Mouse (Mus musculus) CH12.LX (cell line): ENCODE measurements around the gene Ctnna3. TPM values are rescaled to one million over a fixed set of nuclear protein-coding genes. Genes with fewer than 3 reads are reported as not detected.

ENCODE experiments used
- DNase-seq: peaks from one replicate; pipeline ENCODE4 v3.0.0-alpha.2; 2013; ENCODE audit errors: extremely low read depth
- H3K27ac ChIP-seq: 2 replicates; pipeline ENCODE4 v1.5.1; 2012; ENCODE audit warnings: low read depth, mild to moderate bottlenecking, control low read depth, moderate library complexity; ENCODE audit not compliant: insufficient read depth
- H3K27me3 ChIP-seq: replicated peaks from 2 replicates; pipeline ENCODE3; 2012; ENCODE audit warnings: inconsistent platforms
- H3K36me3 ChIP-seq, 2 experiments: replicated peaks in 1 of 2; 2 replicates each; pipeline versions ENCODE3 to v1.6.1; 2012; ENCODE audit warnings: inconsistent platforms in 1 of 2, low read length in 1 of 2, mild to moderate bottlenecking in 1 of 2, mixed read lengths in 1 of 2, moderate library complexity in 1 of 2; ENCODE audit not compliant: control insufficient read depth in 1 of 2, insufficient read depth in 1 of 2
- H3K4me1 ChIP-seq, 2 experiments: 2 replicates each; pipeline ENCODE4 v1.6.1; 2012; ENCODE audit warnings: inconsistent platforms in 1 of 2, moderate library complexity in 1 of 2; ENCODE audit not compliant: insufficient read depth in 2 of 2, control insufficient read depth in 1 of 2
- H3K4me2 ChIP-seq: 2 replicates; pipeline ENCODE4 v1.6.1; 2012; ENCODE audit warnings: low read depth, mild to moderate bottlenecking, control low read depth; ENCODE audit not compliant: poor library complexity, insufficient read depth, severe bottlenecking
- H3K4me3 ChIP-seq, 3 experiments: fragments of 150-350 bp in 1 of 3; sonication (generic) in 1 of 3; replicated peaks in 1 of 3; 2 replicates each; pipeline versions ENCODE3 to v1.5.1; 2011 to 2012; ENCODE audit warnings: low read depth in 2 of 3, low read length in 2 of 3, mild to moderate bottlenecking in 2 of 3, moderate library complexity in 2 of 3, control low read depth in 1 of 3, improper control_type of control experiment in 1 of 3, inconsistent platforms in 1 of 3, mixed read lengths in 1 of 3; ENCODE audit not compliant: poor library complexity in 1 of 3
- H3K79me2 ChIP-seq: replicated peaks from 2 replicates; pipeline ENCODE4 v1.6.1; 2012; ENCODE audit warnings: mild to moderate bottlenecking, moderate library complexity; ENCODE audit not compliant: control insufficient read depth, poor library complexity, insufficient read depth, severe bottlenecking; ENCODE audit errors: extremely low read depth
- H3K9ac ChIP-seq: 2 replicates; pipeline ENCODE4 v1.6.1; 2012; ENCODE audit warnings: low read depth, mild to moderate bottlenecking, control low read depth, moderate library complexity; ENCODE audit not compliant: insufficient read depth
- H3K9me3 ChIP-seq: replicated peaks from 2 replicates; pipeline ENCODE3; 2012; ENCODE audit warnings: low read length, inconsistent platforms, mixed read lengths
- CHD1 ChIP-seq: IDR thresholded peaks from 2 replicates; pipeline ENCODE4 v1.6.1; 2012; ENCODE audit warnings: low read depth, low read length, improper control_type of control experiment, inconsistent platforms
- E2F4 ChIP-seq: IDR thresholded peaks from 2 replicates; pipeline ENCODE4 v1.6.1; 2011; ENCODE audit warnings: low read depth, low read length, improper control_type of control experiment; ENCODE audit not compliant: insufficient replicate concordance
- ELF1 ChIP-seq: IDR thresholded peaks from 2 replicates; pipeline ENCODE4 v1.6.1; 2014; ENCODE audit warnings: low read depth, mild to moderate bottlenecking, inconsistent platforms, low read length, improper control_type of control experiment
- HCFC1 ChIP-seq: IDR thresholded peaks from 2 replicates; pipeline ENCODE4 v1.6.1; 2012; ENCODE audit warnings: low read depth, mild to moderate bottlenecking, inconsistent platforms, low read length, improper control_type of control experiment
- IRF4 ChIP-seq: IDR thresholded peaks from 2 replicates; pipeline ENCODE4 v1.6.1; 2014; ENCODE audit warnings: low read depth, mild to moderate bottlenecking, inconsistent platforms, low read length, improper control_type of control experiment
- JUN ChIP-seq: IDR thresholded peaks from 2 replicates; pipeline ENCODE4 v1.6.1; 2011; ENCODE audit warnings: low read depth, mild to moderate bottlenecking, low read length, improper control_type of control experiment, moderate library complexity; ENCODE audit not compliant: insufficient read depth
- JUND ChIP-seq: conservative IDR thresholded peaks from 2 replicates; pipeline ENCODE4 v1.6.1; 2011; ENCODE audit warnings: low read depth, low read length, improper control_type of control experiment
- MEF2A ChIP-seq: IDR thresholded peaks from 2 replicates; pipeline ENCODE4 v1.6.1; 2014; ENCODE audit warnings: low read depth, mild to moderate bottlenecking, inconsistent platforms, low read length, improper control_type of control experiment, borderline replicate concordance
- MXI1 ChIP-seq: IDR thresholded peaks from 2 replicates; pipeline ENCODE4 v1.6.1; 2011; ENCODE audit warnings: mild to moderate bottlenecking, low read depth, low read length, improper control_type of control experiment
- MYC ChIP-seq: IDR thresholded peaks from 2 replicates; pipeline ENCODE4 v1.6.1; 2011; ENCODE audit warnings: low read depth, mild to moderate bottlenecking, improper control_type of control experiment, low read length
- NRF1 ChIP-seq: IDR thresholded peaks from 2 replicates; pipeline ENCODE4 v1.6.1; 2014; ENCODE audit warnings: low read depth, mild to moderate bottlenecking, inconsistent platforms, low read length, improper control_type of control experiment, moderate library complexity
- PAX5 ChIP-seq: IDR thresholded peaks from 2 replicates; pipeline ENCODE4 v1.6.1; 2012; ENCODE audit warnings: low read length, inconsistent platforms, mixed read lengths
- POLR2A ChIP-seq: IDR thresholded peaks from 2 replicates; pipeline ENCODE4 v1.6.1; 2011; ENCODE audit warnings: low read depth, mild to moderate bottlenecking, improper control_type of control experiment, low read length
- POLR2AphosphoS2 ChIP-seq: IDR thresholded peaks from 2 replicates; pipeline ENCODE4 v1.6.1; 2011; ENCODE audit warnings: low read depth, low read length, improper control_type of control experiment
- RAD21 ChIP-seq: IDR thresholded peaks from 2 replicates; pipeline ENCODE4 v1.6.1; 2011; ENCODE audit warnings: low read depth, mild to moderate bottlenecking, low read length, improper control_type of control experiment, moderate library complexity
- RCOR1 ChIP-seq: conservative IDR thresholded peaks from 2 replicates; pipeline ENCODE4 v1.6.1; 2012; ENCODE audit warnings: low read depth, mild to moderate bottlenecking, inconsistent platforms, low read length, improper control_type of control experiment
- SMC3 ChIP-seq: IDR thresholded peaks from 2 replicates; pipeline ENCODE4 v1.6.1; 2011; ENCODE audit warnings: low read depth, low read length, improper control_type of control experiment
- TBP ChIP-seq: conservative IDR thresholded peaks from 2 replicates; pipeline ENCODE4 v1.6.1; 2011; ENCODE audit warnings: low read depth, low read length, improper control_type of control experiment
- USF1 ChIP-seq: IDR thresholded peaks from 2 replicates; pipeline ENCODE4 v1.6.1; 2014; ENCODE audit warnings: low read depth, mild to moderate bottlenecking, inconsistent platforms, low read length, improper control_type of control experiment
- dilution Hi-C: fragments of 300-500 bp; cut with MboI; formaldehyde crosslinking; loops from 2 replicates; pipeline ENCODE4 v1.14.3; 2020; ENCODE audit warnings: low sequenced_read_pairs; ENCODE audit not compliant: extremely low pct_unique_long_range_greater_than_20kb, extremely low pct_ligation_motif_present
- in situ Hi-C: fragments of 300-500 bp; cut with MboI; formaldehyde crosslinking; loops from 3 replicates; pipeline ENCODE4 v1.14.3; 2019; ENCODE audit warnings: low sequenced_read_pairs, low pct_ligation_motif_present, low pct_unique_long_range_greater_than_20kb, mixed read lengths
- polyA plus RNA-seq: library from polyadenylated mRNA; unstranded; fragments of >175 nt; gene quantifications from 2 replicates; pipeline ENCODE4 v1.2.1, GENCODE M21; 2012; ENCODE audit warnings: low read depth; ENCODE audit not compliant: insufficient read length
- total RNA-seq, 2 experiments: library from RNA; depleted of rRNA; stranded (reverse); fragments of 300-350 nt in 1 of 2; fragments of >200 nt in 1 of 2; gene quantifications; 2 replicates each; pipeline ENCODE4 v1.2.3; 2012 to 2014

The Ctnna3 gene
- total and polyA plus RNA-seq, 3 experiments = 0.09 TPM; not detected in 2

GRCm38 (mm10) chr10:64041892-64042291 is 612.0 kb downstream of the Ctnna3 start:
- TF ChIP-seq POLR2AphosphoS2 = no peak
- TF ChIP-seq USF1 = no peak
- no peak for TF ChIP-seq JUN
- TF ChIP-seq MEF2A = no peak
- TF ChIP-seq JUND = no peak
- no peak for TF ChIP-seq NRF1
- no peak for TF ChIP-seq POLR2A
- no peak for TF ChIP-seq MYC
- no peak for TF ChIP-seq IRF4
- no peak for TF ChIP-seq TBP
- TF ChIP-seq PAX5 = no peak
- TF ChIP-seq, all 38 proteins: peak for 0
- Histone ChIP-seq H3K27ac (no peak overlapping the region), H3K9me3 (peaks cover 51% of the 10 kb centered on the region), H3K9ac (no peak overlapping the region), H3K4me2 (no peak overlapping the region), H3K36me3 (no peaks in the 10 kb centered on the region), H3K27me3 (no peaks in the 10 kb centered on the region), H3K79me2 (no peaks in the 10 kb centered on the region), H3K4me1 (no peaks in the 10 kb centered on the region), H3K4me3 (no peak overlapping the region)
- dilution Hi-C loops = no loop called here
- no peak for DNase-seq
- in situ Hi-C loops = no loop called here

- in situ Hi-C loops (no loop called here), dilution Hi-C loops (no loop called here)
- DNase-seq = no peak
- TF ChIP-seq HCFC1 (no peak), CHD1 (no peak), SMC3 (no peak), MXI1 (no peak), ELF1 (no peak), TBP (no peak), JUN (no peak)
- H3K27ac ChIP-seq = no peak overlapping the region
- no peaks in the 10 kb centered on the region for H3K4me1 ChIP-seq
- H3K79me2 ChIP-seq = no peaks in the 10 kb centered on the region
- peaks cover 49% of the 10 kb centered on the region for H3K9me3 ChIP-seq
- H3K4me2 ChIP-seq = no peak overlapping the region
- no peaks in the 10 kb centered on the region for H3K36me3 ChIP-seq
- no peaks in the 10 kb centered on the region for H3K27me3 ChIP-seq
- no peak overlapping the region for H3K4me3 ChIP-seq
- no peak overlapping the region for H3K9ac ChIP-seq
Measured at GRCm38 (mm10) chr10:64049151-64049550, 619.3 kb downstream of the Ctnna3 start.

- no peak overlapping the region for H3K4me2 ChIP-seq
- DNase-seq = no peak
- TF ChIP-seq POLR2A (no peak), TBP (no peak), RAD21 (no peak), RCOR1 (no peak), E2F4 (no peak), MXI1 (no peak), MYC (no peak), USF1 (no peak)
- peaks cover 53% of the 10 kb centered on the region for H3K9me3 ChIP-seq
- dilution Hi-C loops (no loop called here), in situ Hi-C loops (no loop called here)
- no peaks in the 10 kb centered on the region for H3K4me1 ChIP-seq
- no peaks in the 10 kb centered on the region for H3K36me3 ChIP-seq
- H3K9ac ChIP-seq = no peak overlapping the region
- no peaks in the 10 kb centered on the region for H3K79me2 ChIP-seq
- no peak overlapping the region for H3K27ac ChIP-seq
- H3K27me3 ChIP-seq = no peaks in the 10 kb centered on the region
- H3K4me3 ChIP-seq = no peak overlapping the region
Measured at GRCm38 (mm10) chr10:64049946-64050345, 620.0 kb downstream of the Ctnna3 start.
